Mouse (Mus musculus) lung, adult 2 months (tissue): Measurements from ENCODE around the gene Epha1.
A peak's percentile ranks its signal among the peaks of the same experiment; 100 is the strongest.

Experiments used
- CTCF ChIP-seq: fragments of 200-500 bp; IDR thresholded peaks from 2 replicates; pipeline ENCODE4 v1.5.1; 2011; ENCODE audit warnings: mild to moderate bottlenecking, low read length, control low read depth; ENCODE audit not compliant: insufficient read depth
- POLR2A ChIP-seq: fragments of 200-500 bp; IDR thresholded peaks from 2 replicates; pipeline ENCODE4 v1.6.1; 2011; ENCODE audit warnings: low read depth, mild to moderate bottlenecking, control low read depth, low read length, borderline replicate concordance; ENCODE audit errors: extremely low read depth

- TF ChIP-seq POLR2A (peak; percentile 16; the same call in 1 of the 2 replicates), CTCF (no peak)
Measured at GRCm38 (mm10) chr6:42359364-42360147, 13.5 kb downstream of the Epha1 start.
